Mouse (Mus musculus) layer of hippocampus, postnatal 25 days (tissue): ENCODE data around the gene Pdia3. TPM values are rescaled to one million over a fixed set of nuclear protein-coding genes. Genes with fewer than 3 reads are reported as not detected.
"Not testable (repeated sequence)": the region's sequence is repeated elsewhere in the genome, so short reads cannot be mapped to it uniquely, and the experiment has no call there.

Experiments used
- DNase-seq, 2 experiments: peaks; one replicate each; pipeline ENCODE4 v3.0.0; 2022; ENCODE audit warnings: mixed read lengths in 2 of 2, low spot score in 1 of 2; ENCODE audit errors: extremely low spot score in 1 of 2
- total RNA-seq, 2 experiments: library from RNA; stranded (reverse); gene quantifications; 2 replicates each; pipeline ENCODE4 v1.2.3; 2021

Gene Pdia3
- 100 to 1,000 TPM; 182 to 206 TPM for total RNA-seq

DNA sequence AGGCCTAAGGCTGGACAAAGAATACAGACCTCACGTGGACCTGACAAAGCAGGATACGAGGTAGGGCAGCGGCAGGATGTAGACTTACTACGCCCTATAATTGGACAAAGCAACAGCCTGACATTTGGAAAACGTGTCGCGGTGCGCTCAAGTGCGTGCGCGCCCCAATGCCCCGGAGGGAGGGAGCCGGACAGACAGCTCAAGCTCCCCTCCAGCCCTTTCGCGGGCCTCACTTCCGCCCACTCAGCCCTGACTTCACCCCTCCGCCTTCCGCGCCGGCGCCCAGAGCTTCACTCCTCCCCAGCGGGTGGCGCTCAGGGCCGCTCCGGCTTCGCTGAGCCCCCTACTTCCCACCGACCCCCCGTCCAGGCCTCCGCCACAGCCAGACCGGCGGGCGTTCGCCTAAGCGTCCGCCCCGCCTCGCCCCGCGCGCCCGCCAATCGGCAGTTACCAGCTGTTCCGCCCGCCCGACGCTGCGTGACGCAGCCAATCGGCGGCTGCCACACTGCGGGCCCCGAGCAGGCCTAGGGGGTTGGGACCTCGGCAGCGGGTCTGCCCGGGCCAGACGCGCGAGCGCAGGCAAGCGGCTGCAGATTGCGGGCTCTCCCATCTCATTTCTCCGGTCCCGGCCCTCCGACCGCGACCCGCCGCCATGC is at the start of gene Pdia3, which contains the start of gene Catsper2:
TSS of gene Pdia3 (plus strand) at position 389 of the 656 bp plus-strand sequence.
TSS of gene Catsper2 (minus strand) at position 406 of the 656 bp plus-strand sequence.
- DNase-seq: peak; percentile 87 to 95

DNA sequence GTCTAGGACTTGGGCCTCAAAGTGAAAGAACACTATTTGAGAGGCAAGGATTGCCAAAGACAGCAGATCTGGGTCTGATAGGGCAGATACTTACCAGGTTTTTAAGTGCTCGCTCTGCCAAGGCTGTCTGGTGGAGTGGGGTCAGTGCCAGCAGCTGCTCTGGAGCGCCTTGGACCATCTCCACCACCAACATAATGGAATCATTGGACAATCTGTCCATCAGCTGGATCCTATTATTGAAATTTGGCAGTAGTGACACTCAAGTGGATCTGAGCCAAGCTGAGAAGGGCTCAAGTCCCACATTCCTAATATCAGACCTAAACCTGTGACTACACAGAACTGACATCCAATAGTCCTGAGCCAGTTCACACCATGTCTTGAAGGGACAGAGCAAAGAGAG is 44.7 kb upstream of the Pdia3 start:
- no peak for DNase-seq

DNA sequence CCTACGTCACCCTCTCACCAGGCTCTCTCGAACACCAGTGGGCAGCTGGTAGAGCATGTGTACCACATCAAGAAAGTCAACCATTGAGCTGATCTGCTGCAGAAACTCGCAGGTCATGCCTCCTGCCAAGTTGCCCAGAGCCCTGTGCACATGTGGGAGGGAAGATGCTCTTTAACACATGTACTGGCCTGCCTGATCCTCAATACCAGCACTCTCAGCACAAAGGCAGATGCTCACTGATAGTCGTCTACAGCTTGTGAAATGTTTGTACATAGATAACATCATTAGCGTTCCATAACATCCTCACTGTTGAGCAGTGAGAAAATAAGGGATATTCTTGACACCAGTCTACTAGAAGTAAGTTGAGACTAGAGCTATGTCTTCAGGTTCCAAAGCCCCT is 42.7 kb upstream of the Pdia3 start:
- DNase-seq: no peak

DNA sequence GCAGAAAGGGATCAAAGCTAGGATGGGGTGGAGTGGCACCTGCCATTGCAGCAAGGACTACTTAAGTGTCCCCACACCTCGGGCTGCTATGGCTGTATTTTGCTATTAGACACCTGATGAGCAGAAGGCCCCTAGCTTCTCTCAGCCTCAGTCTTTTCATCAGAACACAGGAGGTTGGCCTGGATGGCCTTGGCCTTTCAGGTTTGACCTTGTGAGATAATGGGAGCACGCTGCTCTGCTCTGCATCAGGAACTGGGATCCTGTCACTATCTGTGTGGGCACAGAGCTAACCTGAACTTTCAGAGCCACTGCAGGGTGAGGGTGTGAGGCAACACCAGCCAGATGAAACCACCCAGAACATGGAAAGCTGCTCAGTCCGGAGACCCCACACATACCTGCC is 41.3 kb upstream of the Pdia3 start:
- DNase-seq: no peak

DNA sequence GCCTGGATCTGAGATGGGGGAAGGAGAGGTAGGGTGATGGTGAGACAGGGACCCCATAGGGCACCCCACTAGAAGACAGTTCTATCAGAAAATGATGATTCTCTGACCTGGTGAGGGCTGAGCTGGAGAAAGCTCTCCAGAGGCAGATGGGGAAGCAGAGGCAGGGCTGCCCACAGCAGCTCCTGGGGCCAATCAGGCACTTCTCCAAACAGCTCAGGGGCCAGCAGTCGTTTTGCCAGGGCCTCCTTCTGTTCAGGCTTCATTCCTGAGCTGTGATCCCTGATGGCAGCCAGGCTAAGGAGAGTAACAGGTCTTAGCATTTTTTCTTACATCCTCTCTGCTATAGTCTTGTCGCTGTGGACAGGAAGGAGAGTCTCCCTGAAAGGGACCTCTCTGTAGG is 38.8 kb upstream of the Pdia3 start:
- DNase-seq: no peak

DNA sequence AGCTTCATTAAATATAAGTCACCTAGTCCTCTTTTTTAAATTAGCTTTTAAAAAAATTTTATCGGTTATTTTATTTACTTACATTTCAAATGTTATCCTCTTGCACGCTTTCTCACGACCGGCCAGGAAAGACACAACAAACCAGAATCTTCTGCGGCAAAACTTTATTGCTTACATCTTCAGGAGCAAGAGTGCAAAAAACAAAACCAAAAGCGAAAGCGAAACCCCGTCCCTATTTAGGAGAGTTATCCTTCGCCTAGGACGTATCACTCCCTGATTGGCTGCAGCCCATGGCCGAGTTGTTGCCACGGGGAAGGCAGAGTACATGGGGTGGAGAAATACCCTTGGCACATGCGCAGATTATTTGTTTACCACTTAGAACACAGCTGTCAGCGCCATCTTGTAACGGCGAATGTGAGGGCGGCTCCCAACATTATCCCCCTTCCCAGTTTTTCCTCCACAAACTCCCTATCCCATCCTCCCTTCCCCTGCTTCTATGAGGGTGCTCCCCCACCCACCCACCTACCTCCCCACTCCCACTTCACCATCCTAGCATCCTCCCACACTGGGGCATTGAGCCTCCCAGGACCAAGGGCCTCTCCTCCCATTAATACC is 26.5 kb upstream of the Pdia3 start, which contains the start of gene Strc:
TSS of gene Strc (minus strand) at position 208 of the 615 bp plus-strand sequence.
- DNase-seq: not testable (repeated sequence)

DNA sequence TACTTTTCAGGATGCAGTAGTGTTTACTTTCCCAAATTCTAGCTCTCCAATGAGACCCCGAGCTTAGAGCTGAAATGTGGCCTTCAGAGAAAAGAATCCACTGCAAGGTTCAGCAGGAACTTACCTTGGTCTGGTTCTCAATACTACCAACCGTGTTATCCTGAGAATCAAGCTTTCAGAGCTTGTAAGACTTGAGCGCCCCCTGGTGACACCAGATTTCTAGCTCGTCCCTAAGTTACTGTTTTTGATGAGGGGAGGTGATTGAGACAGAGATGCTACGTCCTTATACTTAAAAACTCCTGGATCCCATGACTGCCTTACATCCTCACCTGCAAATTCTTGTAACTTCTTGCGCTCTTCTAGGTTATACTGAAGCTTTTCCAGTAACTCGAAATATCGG is 17.0 kb upstream of the Pdia3 start:
- peak; percentile 65 to 99 for DNase-seq

DNA sequence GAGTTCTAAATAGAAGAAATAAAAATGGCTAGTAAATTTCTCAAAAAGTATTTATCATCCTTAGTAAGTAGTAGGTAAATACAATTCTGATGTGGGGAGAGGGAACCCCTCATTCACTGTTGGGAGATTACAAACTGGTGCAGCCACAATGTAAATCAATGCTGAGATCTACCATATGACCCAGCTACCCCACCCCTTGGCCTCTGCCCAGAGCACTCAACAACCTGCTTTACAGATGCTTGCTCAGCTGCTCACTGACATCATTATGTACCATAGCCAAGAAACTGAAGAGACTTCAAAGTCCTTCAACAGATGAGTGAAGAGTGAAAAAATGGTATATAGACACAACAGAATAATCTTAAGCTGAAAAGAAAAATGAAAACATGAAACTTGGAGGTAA is 10.3 kb upstream of the Pdia3 start:
- no peak for DNase-seq

DNA sequence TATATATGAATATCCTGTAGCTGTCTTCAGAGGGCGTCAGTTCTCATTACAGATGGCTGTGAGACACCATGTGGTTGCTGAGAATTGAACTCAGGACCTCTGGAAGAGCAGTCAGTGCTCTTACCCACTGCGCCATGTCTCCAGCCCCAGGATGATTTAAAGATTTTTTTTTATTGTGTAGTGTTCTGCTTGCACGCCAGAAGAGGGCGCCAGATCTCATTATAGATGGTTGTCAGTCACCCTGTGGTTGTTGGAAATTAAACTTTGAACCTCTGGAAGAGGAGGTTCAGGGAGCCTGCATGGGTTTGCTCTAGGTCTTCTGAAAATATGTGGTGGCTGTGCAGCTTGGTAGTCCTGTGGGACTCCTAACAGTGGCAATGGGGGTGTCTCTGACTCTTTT is 5.4 kb upstream of the Pdia3 start:
- peak in 1 of 2 experiments; percentile 21 for DNase-seq

DNA sequence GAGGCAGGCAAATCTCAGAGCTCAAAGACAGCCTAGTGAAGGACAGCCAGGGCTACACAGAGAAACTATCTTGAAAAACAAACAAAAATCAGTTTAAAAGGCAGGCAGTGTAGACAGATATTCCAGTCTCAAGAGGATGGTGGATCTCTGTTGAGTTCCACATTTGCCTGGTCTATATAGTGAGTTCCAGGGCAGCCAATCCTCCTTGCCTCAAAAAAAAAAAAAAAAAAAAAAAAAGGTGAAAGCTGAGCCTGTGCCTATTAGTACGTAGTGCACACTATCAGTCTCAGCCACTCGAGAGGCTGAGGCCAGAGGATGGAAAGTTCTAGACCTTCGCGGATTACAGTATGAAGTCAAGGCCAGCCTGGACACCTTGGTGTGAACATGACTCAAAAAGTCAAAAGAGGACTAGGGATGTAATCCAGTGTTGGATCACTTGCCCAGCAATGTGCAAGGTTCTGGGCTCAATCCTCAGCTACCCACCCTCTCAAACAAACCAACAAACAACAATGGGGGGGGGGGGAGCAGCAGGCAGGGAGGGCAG is 660 bp upstream of the Pdia3 start:
- DNase-seq: no peak

DNA sequence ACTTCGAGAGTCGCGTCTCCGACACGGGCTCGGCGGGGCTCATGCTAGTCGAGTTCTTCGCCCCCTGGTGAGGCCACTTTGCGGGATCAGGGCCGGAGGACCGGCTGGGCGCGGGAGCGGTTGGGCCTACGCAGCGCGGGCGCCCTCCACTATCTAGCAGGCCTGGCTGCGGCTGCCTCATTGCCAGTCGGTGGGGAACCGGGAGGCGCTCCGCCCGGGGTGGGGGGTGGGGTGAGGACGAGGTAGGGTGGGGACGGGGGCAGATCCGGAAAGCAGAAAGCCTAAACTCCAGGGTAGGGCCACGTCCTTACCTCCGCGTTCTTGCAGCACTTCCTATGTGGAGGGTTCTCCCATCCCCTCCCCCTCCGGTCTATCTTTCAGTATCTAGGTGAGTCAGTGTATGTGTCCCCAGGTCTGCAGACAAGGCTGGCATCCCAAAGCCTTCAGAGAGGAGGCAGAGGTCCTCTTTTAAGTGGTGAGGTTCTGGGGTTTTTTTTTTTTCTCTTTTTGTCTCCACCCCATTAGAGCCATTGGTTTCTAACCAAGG is 637 bp downstream of the Pdia3 start:
- DNase-seq: no peak

DNA sequence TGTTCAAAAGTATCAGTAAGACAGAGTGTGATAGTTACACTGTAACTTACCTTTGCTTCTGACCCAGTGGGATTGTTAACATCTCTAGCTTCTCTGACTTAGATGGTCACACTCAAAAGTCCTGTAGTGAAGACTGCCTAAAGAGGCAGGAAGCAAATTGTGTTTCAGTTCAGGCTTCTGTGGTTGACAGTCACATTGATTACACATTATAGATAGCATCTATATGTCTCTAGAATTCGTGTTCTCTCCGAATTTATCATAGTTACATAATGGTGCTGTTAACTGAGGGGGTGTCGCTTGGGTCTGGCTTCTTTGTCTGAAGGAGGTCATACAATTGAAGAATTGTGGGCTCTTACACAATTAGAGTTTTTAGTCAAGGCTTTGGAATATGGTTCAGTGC is 1.5 kb downstream of the Pdia3 start:
- DNase-seq: no peak

DNA sequence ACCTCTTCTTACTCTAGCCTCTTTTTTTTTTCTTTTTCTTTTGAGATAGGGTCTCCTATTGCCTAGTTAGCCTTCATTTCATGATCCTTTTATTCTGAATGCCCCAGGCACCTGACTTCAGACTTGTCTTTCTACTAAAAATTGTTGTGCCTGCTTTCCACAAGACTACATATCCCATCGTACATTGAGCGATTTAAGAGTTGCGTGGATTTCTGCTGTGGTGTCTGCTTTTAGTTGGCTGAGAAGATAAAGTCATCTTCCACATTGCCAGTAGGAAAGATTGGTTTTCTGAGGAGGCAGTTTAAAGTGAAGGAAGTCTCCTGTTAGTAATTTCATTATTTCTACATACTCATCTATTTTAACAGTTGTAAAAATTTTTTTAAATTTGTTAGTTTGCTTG is 2.0 kb downstream of the Pdia3 start:
- DNase-seq: no peak

DNA sequence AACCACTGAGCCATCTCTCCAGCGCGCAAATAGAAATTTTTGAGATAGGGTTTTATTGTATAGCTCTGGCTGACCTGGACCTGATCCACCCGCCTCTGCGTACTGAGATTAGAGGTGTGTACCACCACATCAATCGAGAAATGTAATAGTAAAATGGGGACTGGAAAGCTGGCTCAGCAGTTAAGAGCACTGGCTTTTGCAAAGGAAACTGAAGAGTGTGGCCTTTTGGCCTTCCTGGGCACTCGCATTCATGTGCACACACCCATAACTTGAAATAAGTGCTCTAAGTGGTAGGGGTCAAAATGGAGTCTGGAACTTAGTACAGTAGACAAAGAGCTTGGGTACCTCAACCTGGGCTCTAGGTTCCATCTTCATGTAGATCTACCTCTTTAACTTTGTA is 2.8 kb downstream of the Pdia3 start:
- no peak for DNase-seq

DNA sequence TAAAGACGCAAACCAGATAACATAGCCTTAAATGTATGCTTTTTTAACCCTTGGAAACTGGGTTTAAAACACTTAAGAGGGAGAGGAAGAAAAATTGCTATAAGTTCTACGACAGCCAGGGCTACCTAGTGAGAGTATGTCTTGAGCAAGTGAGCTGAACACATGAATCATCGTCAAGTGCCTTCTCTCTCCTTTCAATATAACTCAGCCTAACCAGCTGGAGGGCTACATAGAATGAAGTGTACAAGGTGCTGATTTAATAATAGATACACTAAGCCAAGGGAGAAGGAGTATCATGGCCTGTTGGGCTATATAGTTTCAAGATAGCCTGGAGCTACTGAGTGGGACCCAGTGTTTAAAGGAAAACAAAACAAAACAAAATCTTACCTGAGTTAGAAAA is 4.9 kb downstream of the Pdia3 start:
- no peak for DNase-seq

DNA sequence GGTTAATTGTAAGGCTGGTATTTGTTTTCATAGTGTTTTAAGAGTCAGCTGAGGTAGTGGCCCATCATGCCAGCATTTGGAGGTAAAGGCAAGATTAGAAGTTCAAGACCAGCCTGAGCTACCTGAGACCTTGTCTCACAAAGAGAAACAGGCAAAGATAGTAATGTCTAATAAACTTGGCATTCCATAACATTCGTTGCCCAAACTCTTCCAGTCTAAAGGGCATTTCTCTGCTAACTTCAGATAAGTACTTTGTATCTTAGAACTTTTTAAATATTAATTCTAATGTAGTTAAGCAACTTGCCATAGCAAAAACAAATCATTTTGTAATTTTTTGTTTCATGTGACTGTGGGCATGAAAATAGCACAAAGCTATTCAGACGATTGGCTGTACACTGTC is 9.6 kb downstream of the Pdia3 start:
- DNase-seq: no peak

DNA sequence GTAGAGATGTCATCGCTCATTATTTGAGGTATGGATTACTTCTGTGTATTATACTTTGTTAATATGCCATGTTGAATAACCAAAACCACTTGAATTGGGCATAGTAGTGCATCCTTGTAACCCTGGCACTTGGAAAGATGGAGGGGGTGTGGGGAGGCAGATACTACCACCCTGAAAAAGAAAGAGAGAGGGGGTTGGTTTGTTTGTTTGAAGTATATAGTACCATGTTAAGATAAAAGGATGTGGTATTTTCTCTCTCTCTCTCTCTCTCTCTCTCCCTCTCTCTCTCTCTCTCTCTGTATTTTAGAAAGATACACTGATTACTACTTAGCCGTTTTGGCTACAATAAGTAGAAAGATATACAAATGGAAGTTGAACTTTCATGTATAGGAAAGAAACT is 12.3 kb downstream of the Pdia3 start:
- no peak for DNase-seq

DNA sequence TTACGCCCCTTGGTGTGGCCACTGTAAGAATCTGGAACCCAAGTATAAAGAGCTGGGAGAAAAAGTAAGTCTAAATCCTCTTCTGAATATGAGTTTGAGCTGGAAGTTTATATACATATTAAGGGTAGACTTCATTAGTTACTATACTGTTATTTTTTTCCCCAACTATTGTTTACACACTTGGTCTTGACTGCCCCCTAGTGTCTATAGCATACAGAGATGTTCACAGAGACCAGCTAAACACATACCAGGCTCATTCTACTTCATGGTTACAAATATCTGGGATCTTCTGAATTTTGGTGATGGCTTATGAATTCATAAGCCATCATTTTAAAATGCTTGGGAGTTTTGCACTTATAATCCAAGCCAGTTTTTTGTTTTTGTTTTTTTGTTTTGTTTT is 21.3 kb downstream of the Pdia3 start:
- DNase-seq: no peak

DNA sequence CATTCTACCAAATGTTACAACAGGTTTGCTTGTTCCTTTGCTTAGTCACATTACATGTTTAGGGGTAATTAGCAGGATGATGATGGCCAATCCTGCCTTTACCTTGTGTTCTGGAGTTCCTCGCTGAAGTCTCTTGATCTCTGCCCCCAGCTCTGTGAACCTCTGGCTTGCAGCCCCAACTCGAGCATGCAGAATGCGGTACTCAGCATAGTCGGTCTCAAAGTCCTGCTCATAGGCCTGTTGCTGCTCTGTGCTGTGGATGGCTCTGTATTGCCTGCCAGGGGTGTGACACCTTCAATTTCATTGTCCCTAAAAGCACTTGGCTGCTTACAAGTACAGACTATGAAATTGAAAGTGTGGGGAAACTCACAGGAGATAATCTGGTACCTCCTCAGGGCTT is 26.2 kb downstream of the Pdia3 start:
- no peak for DNase-seq

DNA sequence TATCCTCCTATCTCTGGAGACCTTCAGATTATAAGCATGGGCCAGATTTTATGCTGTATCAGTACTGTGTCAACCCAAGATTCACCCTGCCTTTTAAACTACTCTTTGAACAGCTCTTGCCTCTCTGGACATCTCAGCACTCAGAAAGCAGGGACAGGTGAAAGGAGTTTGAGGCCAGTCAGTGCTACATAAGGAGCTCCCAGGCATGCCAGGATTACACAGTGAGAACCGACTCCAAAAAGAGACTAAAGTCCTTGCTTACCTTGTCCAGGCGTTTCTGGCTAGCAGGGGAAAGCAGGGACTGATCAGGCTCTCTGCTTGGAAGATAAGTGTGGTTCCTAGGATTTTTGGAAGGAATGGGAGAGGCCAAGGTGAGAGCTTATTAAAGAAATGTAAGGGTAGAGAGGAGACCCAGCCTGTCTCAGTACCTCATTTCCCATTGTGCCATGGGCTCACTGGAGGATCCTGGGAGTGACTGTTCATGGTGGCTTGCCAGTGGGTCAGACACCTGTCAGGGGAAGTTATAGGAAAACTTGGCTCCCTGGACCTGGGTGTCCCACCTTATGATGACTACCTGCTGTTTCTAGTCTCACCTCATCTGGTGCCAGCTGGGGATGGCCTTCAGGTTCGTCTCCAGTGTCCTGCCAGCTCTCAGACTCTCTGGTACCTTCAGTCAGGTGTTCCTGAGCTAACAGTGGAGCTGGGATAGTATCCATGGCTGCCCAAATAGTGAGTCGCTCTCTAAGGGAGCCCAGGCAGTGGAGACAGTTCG is 27.4 kb downstream of the Pdia3 start:
- no peak for DNase-seq

DNA sequence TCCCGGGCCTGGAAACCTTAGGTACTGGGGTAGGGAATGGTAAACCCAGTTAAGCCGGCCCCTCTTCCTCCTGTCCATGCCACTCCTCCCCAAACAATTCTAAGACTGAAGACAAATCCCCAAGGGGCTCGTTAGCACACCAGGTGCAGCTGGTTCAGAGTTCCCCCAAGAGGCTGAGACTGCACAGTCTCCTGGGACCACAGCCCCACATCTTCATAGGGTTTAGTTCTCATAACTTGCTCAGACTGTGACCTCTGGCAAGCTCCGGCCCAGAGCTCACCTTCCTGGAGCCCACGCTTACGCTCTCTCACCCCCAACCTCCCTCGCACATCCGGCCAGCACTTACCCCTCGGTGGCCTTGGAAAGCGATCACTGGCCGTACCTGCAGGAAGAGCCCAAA is 28.2 kb downstream of the Pdia3 start:
- no peak for DNase-seq
